Mouse (Mus musculus) 416B (cell line): ENCODE data around the gene Fam160b1.
A peak's percentile ranks its signal among the peaks of the same experiment; 100 is the strongest.

ENCODE experiments used
- DNase-seq: peaks from one replicate; pipeline ENCODE4 v3.0.0; 2011; ENCODE audit warnings: low read depth

The Fam160b1 gene

DNA sequence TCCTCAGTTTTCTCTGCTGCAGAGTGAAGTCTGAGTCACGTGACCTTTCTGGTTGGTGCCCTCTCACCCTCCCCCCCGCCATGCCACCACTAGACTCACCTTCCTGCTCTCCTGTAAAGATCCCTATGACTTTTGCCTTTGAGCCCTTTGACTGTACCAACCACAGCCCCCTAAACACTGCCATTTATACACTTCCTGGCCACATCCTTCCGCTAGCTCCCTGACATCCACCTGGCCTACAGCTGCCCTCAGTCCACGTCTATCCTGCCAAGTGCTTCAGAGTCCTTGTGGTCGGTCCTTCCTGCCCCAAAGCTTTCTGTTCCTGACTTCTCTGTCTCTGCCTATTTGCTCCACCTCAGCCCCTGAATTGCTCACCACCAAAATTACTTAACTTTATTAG, 16.6 kb upstream of the Fam160b1 start:
- DNase-seq = peak; percentile 94

DNA sequence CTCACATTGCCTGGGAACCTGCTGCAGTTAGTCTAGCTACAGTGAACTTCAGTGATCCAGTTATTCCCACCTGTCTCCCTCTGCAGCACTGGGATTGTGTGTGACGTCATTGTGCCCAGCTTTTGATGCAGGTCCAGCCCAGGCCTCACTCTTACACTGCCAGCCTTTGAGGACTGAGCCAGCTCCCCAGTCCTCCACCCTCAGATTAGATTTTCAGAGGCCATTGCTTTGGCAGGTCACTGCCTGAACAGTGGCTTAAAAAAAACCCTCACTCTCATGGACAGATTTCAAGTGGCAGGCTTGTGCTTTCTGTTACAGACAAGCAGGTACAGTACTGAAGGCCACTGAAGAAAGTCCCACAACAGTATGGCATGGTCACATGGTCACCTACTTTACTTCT, 15.8 kb upstream of the Fam160b1 start:
- DNase-seq = no peak

DNA sequence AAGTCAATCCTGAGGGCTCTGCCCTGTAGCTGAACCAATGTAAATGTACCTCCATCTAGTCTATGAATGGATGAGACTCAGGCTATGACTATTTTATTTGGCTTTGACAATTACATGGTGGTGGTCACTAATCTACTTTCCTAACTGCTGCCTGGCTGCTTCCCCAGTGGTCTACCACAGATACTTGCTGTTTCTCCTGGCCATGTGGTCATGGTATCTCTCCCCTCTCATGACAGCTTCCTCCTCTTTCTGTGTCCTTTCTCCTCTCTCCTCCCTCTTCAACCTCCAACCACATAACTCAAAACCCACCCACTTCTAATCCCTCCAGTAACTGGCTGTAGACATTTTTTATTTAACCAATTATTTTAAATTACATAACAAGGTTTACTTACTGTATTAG, 11.4 kb upstream of the Fam160b1 start:
- peak; percentile 77 for DNase-seq

DNA sequence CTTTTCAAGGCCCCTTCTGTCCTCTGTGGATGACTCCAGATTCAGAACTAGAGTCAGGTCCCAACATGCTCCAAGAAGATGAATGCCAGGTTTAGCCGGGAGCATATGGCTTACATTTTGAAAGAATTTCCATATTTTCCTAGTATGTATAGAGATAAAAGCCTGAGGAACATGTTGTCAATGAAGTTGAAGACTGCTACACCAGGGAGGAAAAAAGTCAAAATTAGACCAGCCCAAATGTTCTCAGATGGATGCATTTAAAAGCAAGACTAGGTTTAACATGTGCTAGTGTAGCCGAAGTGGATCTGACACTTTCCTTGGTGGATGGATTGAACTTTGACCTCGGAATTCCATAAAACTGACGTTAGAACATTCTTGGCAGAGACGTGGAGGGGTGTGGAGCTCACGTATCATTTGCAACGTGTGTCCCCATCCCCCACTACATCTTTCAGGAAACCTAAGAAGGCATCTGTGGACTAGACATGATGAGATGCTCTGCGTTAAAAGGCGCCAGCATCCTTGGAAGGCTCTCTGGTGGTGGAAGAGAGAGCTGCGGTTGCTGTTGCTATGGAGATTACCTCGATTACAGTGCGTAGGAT, 8.0 kb upstream of the Fam160b1 start:
- DNase-seq = no peak

DNA sequence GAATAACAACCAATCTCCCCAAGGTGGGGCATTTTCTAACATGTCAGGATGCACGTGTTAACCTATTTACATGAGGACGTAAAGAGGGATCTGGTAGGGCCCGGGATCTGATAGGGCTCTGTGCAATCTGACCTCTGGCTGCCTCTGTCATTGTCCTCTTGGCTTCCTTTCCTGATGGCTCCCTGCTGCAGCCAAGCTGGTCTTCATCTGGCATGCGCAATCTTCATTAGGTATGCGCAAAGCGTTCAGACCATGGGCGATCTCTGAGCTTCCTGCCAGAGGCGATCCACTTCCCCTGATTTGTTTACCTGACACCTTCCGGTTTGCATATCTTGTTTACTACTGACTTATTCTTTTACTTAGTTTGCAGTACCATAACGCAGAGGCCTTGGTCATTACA, 7.3 kb upstream of the Fam160b1 start:
- DNase-seq = no peak

DNA sequence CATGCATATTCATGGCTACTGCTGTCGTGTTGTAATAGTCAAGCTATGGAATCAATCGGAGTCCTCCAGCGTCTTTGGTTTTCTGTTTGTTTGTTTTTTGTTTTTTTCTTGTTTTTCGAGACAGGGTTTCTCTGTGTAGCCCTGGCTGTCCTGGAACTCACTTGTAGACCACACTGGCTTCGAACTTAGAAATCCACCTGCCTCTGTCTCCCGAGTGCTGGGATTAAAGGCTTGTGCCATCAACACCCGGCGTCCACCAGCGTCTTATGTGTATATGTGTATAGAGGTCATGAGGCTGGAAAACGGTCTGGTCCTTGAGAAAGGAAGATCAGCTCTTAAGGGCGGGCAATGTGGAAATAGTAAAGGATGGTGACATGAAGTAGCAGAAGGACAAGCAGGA, 6.4 kb upstream of the Fam160b1 start:
- DNase-seq = no peak

DNA sequence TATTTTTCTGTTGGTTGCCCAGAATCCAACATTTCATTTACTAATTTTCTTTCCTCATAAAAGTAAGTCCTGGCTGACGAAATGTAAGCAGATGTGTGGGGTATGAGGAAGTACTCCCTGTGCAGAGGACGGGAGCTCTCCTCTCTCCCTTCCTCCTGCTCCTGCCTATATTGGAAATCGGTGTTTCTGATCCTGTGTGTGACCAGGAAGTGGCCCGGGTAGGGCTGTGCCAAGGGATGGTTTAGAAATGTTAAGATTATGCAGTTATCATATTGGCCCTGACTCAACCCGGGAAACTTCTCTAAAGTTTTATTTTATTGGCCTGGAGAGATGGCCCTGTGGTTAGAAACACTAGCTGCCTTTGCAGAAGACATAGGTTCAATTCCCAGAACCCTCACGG, 5.8 kb upstream of the Fam160b1 start:
- no peak for DNase-seq

DNA sequence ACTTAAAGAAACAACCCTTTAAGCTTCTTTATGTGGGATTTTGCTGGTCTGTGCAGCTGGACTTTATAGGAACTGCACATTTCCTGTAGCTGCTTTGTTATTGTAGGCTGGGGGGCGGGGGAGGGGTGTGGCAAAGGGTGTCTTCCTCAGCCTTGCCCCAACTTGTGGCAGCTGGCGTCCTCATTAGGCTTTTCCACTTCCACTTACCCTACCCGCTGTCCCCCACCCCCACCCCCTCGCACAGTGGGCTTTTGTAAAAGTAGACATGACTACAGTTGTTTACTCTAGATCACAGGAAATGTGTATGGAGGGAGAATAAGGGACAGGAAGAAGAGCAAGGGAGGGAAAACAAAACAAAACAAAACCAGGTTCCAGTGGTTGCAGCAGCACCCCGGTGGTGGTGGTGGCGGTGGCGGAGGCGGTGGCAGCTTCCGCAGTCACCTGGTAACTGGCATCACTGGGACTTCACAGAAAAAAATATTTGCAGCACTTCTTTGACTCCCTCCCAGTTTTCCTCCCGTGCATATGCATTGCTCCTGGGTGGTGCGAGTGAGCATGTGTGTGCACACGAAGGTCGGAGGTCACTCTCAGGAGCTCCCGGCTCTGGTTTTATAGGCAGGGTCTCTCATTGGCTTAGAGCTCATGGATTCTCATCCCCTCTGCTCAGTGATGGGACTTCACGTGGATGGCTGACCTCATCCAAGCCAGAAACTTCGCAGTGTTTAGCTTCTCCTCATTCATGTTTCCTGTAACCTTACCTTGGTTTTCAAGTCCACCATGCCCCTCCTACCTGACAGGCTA, 4.8 kb upstream of the Fam160b1 start:
- DNase-seq = peak; percentile 77

DNA sequence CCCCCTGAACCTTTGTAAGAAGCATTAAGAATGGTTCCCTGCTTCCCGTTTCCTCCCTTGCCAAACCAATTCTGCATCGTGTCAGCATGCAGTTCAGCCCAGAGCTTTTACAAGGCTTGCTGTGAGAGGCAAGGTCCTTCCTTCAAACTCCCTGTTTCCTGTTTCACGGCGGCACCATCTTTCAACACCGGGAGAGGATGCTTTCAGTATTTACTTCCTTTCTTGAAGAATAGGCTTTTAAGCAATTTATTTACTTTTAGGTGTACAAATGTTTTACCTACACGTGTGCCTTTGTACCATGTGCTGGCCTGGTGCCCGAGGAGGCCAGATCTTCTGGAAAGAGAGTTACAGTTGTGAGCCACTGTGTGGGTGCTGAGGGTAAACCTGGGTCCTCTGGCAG, 4.2 kb upstream of the Fam160b1 start:
- DNase-seq = no peak

DNA sequence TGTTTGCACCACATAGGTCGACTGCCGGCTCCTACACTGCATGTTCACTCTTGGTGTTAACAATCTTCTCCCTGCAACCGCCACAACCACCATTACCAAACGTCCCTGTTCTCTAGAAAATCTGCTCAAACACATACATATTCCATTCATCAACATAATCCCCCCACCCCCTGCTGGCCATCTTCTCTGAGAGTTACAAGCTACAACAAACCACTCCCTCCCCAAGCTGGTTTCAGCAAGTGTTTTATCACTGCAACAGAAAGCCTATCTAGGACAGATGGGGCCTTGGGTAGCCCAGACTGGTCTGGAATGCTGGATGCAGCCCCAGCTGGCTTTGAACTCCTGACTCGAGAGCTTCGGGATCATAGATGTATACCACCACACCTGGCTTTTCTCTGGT, 3.2 kb upstream of the Fam160b1 start:
- DNase-seq = peak; percentile 57

DNA sequence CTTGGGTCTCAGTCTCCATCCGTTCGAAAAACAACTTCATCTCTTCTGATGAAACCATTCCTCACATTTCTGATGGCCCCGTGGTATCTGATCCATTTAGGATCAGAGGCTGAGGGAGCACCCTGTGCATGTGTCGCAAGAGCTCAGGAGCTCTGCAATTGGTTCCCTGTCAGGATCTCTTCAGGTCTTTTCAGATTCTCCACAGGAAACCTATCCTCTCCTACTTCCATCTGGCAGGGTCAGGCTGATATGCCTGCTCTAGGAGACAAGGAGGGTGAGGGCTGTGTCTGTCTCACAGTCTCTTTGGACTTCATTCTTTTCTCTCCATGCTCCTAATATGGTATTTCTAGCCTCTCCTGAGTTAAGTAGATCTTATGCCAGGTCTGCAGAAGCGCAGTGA, 2.7 kb upstream of the Fam160b1 start:
- no peak for DNase-seq

DNA sequence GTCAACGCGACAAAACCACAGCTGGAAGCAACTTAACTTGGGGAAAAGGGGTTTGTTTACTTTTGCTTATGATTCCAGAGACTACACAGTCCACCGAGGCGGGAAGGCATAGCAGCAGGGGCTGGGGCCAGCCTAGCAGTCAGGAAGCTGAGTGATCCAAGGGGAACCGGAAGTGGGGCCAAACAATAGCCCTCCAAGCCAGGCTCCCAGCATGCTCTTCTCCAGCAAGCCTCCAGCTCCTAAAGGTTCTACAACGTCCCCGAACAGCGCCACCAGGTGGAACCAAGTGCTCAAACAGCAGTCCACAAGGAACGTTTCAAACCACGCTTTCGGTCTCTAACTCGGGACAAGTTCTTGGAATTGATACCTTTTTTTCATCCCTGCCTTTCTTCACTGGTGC, 2.2 kb upstream of the Fam160b1 start:
- peak; percentile 96 for DNase-seq

DNA sequence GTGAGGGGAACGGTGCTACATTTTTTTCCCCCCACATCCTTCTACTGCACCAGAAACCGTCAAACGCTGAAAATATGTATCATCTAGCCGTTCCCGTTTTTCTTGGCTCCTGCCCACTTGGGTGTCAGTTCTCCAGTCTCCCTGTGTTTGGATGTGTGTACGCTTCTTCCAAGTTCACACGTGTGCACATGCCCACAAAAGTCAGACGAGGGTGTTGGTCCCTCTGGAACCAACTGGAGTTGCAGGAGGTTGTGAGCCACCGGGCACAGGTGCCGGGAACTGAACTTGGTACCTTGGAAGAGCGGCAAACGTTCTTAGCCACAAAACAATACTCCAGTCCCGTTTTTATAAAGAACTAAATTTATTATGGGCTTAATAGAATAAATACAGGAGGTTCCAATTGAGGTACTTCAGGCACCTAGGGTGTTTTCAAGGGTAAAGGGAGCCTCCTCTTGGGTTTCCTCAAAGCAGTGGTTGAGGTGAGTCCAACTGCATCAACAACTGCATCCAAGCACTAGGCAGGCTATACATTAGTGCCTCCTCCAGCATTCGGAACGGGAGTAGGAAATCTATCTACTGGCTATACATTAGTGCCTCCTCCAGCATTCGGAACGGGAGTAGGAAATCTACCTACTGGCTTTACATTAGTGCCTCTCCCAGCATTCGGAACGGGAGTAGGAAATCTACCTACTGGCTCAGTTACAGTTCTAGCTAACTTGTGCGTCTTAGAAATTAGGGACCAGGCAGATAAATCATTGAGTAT, 1.5 kb upstream of the Fam160b1 start:
- no peak for DNase-seq

DNA sequence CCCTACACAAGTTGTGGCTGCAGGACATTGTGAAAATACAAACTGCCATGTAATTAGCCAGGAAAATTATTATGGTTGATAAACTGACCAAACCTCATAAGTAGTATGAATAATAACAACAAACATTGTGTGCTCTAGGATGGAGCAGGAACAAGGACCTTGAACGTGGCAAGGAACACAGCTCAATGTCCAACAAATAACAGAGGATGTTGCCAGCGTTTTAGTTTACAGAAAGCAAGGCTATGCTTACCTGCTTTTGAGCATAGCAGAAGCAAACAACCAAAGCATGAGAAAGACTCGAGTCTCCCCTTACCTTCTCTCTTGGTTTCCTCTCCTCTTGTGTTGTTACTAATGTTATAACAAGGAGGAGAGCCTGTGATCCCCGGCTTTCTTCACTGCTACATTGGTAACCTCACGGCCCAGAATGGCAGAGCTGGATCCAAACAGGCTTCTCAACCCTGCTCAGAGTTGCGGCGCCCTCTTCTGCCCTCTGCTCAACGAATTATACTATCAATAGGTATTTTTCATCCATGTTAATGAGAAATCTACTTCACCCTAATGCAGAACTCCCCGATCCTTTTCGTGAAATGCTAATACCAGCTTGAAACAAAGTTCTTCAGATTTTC, 666 bp upstream of the Fam160b1 start:
- no peak for DNase-seq

DNA sequence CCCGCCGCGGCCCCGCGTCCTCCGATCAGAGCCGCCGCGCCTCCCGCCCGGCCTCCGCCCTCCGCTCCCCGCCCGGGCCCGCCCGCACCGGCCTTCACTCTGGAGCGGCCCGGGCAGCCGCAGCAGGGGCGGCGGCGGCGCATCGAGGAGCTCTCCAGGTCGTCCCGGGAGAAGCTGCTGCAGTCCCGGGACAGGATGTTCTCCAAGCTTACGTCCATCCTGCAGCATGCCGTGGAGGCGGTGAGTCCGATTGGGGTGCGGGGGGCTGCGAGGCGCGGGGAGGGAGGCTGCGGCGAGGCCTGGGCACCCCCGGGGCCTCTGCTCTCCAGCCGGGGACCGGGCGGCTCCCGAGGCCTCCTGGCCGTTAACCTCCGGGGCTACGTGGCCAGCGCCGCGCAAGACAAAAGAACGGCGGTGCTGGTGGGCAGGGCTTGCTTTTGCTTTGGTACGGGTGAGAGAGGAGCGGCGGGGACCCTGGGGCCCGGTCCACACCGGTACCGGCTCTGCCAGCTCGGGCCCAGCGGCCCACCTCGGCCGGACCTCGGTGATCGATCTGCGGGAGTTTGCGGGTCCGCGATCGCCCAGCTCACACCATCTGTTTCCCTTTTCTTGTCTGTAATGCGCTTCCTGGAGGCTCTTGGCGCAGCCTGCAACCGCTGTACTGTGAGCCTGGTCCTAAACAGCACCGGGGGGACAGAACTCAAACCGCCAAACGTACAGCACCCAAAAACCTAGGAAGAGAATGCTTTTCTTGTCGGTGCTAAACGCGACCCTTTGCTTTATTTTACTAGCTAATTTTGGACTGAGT, 855 bp downstream of the Fam160b1 start:
- DNase-seq = peak; percentile 67

DNA sequence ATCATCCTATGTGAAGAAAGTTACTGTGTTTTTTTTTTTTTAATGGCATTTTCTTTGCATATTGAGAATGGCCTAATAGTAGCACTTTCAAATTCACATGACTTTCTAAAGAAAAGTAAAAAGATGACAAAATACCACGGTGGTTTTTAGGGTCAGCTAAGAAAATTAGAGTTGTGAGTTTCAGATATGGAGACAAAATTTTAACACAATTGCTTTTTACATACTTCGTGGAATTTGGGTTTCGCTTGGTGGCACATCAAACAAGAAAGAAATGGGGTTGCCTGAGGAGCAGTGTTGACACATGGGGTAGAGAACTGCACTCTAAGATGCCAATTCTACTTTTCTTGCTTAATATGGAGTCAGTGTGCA, 1.4 kb downstream of the Fam160b1 start:
- no peak for DNase-seq

DNA sequence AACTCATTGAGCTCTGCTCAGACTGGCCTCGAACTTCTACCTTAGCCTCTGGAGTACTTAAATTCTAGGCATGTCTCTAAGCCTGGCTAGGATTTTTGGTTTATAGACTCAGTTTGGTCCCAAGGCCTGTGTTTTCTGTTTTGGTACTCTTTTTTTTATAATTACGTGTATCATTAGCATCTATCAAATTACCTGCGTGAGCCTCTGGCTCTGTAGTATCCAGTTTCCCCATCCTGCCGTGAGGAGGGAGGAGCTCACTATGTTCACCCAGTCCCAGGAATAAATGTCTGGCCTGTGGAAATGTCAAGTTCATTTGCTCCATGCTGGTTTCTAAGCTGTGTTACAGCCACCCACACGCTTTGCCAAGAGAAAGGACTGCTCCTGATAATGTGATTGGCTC, 2.1 kb downstream of the Fam160b1 start:
- DNase-seq = no peak

DNA sequence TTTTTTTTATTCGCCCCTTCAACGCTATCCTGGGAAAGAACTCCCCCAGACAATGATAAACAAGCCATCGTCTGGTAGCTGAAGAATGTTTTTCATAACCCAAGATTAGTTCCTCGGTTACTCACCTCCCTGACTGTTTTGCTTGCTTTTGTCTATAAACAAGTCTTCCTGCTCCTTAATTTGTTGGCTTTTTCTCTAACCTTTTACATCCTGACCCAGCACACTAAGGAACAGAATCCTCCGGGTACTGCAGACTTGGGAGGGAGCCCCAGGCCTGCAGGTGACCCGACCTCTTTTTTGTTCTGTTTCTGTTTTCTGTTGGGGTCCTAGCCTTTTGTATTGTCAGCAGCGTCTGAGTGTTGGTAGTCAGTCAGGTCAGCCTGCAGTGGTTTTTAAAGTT, 2.6 kb downstream of the Fam160b1 start:
- DNase-seq = no peak

DNA sequence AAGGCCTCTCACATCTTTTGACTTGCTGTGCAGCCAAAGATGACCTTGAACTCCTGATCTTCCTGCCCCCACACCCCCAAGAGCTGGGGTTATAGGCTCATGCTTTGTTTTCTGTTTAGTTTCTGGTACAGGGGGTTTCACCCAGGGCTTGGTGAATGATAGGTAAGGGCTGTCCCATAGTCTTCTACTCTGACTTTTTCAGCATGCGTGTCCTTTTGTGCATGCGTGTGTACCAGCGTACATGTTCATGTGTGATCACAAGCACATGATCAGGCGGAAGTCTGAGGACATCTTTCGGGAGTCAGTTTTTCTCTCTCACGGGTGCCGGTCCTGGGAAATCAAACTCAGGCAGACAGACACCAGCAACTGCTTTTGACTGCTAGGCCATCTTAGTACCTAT, 3.1 kb downstream of the Fam160b1 start:
- no peak for DNase-seq

DNA sequence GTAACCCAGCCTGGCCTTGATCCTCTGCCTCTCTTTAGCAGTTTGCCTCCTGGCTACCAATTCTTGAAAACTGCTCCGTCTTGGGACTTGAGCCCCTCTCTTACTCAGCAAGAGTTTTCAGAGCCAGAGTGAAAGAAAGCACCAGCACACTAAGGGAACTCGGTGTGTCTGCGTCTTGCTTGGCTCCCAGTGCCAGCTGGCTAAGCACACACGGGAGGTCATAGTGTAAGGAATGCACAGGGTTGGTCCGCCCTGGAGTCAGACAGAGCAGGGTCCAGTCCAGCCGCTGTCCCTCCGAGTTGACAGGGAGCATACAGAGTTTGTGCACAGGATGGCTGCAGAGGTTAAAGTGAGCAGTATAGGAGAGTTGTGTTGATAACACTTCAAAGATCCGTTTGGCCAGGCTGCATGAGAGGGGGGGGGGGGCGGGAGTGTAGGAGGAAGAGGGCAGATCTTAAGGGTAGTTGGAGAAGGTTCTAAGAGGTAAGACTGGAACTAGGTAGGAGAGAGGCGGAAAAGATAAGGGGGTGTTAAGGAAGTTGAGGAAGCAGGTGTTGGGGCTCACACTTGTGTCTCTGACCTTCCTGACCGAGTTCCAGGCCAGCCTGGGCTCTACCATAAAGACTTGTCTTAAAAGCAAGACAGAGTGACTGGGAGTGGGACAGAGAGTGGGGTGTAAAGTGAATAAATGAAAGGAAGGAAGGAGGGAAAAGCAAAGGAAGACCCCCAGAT, 4.6 kb downstream of the Fam160b1 start:
- peak; percentile 81 for DNase-seq

DNA sequence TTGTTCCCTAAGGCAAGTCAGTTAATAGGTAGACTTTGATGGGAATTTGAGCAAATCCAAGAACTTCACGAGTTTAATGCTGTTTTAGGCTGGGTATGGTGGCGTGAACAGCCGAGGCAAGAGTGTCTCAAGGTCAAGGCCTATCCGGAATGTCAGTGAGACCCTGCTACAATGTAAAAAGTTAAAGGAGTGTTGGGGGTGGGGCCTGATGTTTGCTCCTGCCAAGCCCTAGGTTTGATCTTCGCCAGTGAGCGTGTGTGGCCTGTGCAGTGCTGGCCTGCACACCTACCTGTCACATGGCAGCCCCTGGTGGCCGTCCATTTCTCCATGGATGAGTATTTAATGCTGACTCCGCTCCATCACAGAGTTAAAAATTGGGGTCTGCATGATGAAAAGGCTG, 5.5 kb downstream of the Fam160b1 start:
- DNase-seq = no peak
